Mouse (Mus musculus) ES-Bruce4 (cell line): ENCODE measurements around the gene Gsap. TPM values are rescaled to one million over a fixed set of nuclear protein-coding genes. Genes with fewer than 3 reads are reported as not detected.

Experiments
- H3K27ac ChIP-seq: 2 replicates; pipeline ENCODE4 v1.5.1; 2012; ENCODE audit warnings: low read length, inconsistent platforms; ENCODE audit not compliant: insufficient read depth
- H3K27me3 ChIP-seq: 2 replicates; pipeline ENCODE4 v1.6.1; 2012; ENCODE audit warnings: mild to moderate bottlenecking, low read length, inconsistent platforms; ENCODE audit not compliant: control insufficient read depth, poor library complexity, insufficient read depth, severe bottlenecking
- H3K36me3 ChIP-seq: 2 replicates; pipeline ENCODE4 v1.6.1; 2012; ENCODE audit warnings: inconsistent platforms, mild to moderate bottlenecking, low read length, moderate library complexity; ENCODE audit not compliant: control insufficient read depth, poor library complexity, insufficient read depth, severe bottlenecking
- H3K4me1 ChIP-seq: one replicate; pipeline ENCODE4 v1.8.1; 2011; ENCODE audit warnings: low read length; ENCODE audit not compliant: control insufficient read depth, insufficient read depth
- H3K4me3 ChIP-seq: 2 replicates; pipeline ENCODE4 v1.5.1; 2011; ENCODE audit warnings: low read depth, mild to moderate bottlenecking, low read length
- H3K9ac ChIP-seq: 2 replicates; pipeline ENCODE4 v1.6.1; 2012; ENCODE audit warnings: low read depth, mild to moderate bottlenecking, inconsistent platforms; ENCODE audit not compliant: poor library complexity, severe bottlenecking
- H3K9me3 ChIP-seq: replicated peaks from 2 replicates; pipeline ENCODE4 v1.6.1; 2012; ENCODE audit warnings: mild to moderate bottlenecking, low read length, inconsistent platforms; ENCODE audit not compliant: control insufficient read depth, poor library complexity, insufficient read depth, severe bottlenecking
- CTCF ChIP-seq: IDR thresholded peaks from one replicate; pipeline ENCODE4 v1.8.1; 2011; ENCODE audit warnings: low read depth, low read length
- EP300 ChIP-seq: IDR thresholded peaks from 2 replicates; pipeline ENCODE4 v1.6.1; 2011; ENCODE audit warnings: low read depth, low read length; ENCODE audit not compliant: insufficient read depth
- POLR2A ChIP-seq: IDR thresholded peaks from one replicate; pipeline ENCODE4 v1.8.1; 2011; ENCODE audit warnings: low read length; ENCODE audit not compliant: insufficient read depth
- polyA plus RNA-seq: library from polyadenylated mRNA; stranded (reverse); fragments of >200 nt; gene quantifications from 2 replicates; pipeline ENCODE4 v1.2.4, GENCODE M21; 2011; ENCODE audit warnings: low read depth; ENCODE audit not compliant: missing spikeins, insufficient read depth, insufficient read length

The Gsap gene
- polyA plus RNA-seq, 1 experiment, result 8.9 TPM

GRCm38 (mm10) chr5:21144506-21145169 lies 41.4 kb upstream of the Gsap start:
- H3K4me1 ChIP-seq, result no peaks in the 10 kb centered on the region
- no peak overlapping the region for H3K4me3 ChIP-seq
- no peaks in the 10 kb centered on the region for H3K9me3 ChIP-seq
- no peak overlapping the region for H3K27ac ChIP-seq
- TF ChIP-seq CTCF (no peak), POLR2A (no peak), EP300 (no peak)
- no peak overlapping the region for H3K9ac ChIP-seq
- H3K36me3 ChIP-seq, result no peaks in the 10 kb centered on the region
- no peaks in the 10 kb centered on the region for H3K27me3 ChIP-seq

GRCm38 (mm10) chr5:21148358-21148757 lies 37.7 kb upstream of the Gsap start:
- Histone ChIP-seq H3K4me3 (no peak overlapping the region), H3K9me3 (no peaks in the 10 kb centered on the region), H3K4me1 (no peaks in the 10 kb centered on the region), H3K27me3 (no peaks in the 10 kb centered on the region), H3K9ac (no peak overlapping the region), H3K27ac (no peak overlapping the region), H3K36me3 (no peaks in the 10 kb centered on the region)
- no peak for TF ChIP-seq CTCF
- TF ChIP-seq EP300, result no peak
- no peak for TF ChIP-seq POLR2A

DNA sequence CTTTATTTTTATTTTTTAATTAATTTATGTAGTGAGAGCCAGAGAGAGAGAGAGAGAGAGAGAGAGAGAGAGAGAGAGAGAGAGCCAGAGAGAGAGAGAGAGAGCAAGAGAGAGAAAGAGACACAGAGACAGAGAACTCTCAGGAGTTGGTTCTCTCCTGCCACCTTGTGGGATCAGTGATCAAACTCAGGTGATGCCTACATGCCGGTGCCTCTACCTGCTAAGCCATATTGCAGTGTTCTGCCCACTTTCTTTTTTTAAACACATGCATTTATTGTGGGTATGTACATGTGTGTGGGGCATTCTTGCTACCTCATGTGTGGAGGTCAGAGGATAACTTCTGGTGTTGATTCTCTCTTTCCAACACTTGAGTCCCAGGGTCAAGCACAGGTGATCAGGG lies 32.4 kb upstream of the Gsap start:
- H3K9ac ChIP-seq, result no peak overlapping the region
- no peak overlapping the region for H3K27ac ChIP-seq
- 0 out of 2 replicates have a peak, but pooled peaks cover 3% of the 10 kb centered on the region for H3K9me3 ChIP-seq
- no peak overlapping the region for H3K4me3 ChIP-seq
- H3K4me1 ChIP-seq, result no peaks in the 10 kb centered on the region
- no peaks in the 10 kb centered on the region for H3K36me3 ChIP-seq
- no peaks in the 10 kb centered on the region for H3K27me3 ChIP-seq
- TF ChIP-seq CTCF, result no peak
- no peak for TF ChIP-seq POLR2A
- TF ChIP-seq EP300, result no peak

GRCm38 (mm10) chr5:21156770-21157169 lies 29.3 kb upstream of the Gsap start:
- Histone ChIP-seq H3K4me3 (no peak overlapping the region), H3K36me3 (no peaks in the 10 kb centered on the region), H3K27me3 (no peaks in the 10 kb centered on the region)

DNA sequence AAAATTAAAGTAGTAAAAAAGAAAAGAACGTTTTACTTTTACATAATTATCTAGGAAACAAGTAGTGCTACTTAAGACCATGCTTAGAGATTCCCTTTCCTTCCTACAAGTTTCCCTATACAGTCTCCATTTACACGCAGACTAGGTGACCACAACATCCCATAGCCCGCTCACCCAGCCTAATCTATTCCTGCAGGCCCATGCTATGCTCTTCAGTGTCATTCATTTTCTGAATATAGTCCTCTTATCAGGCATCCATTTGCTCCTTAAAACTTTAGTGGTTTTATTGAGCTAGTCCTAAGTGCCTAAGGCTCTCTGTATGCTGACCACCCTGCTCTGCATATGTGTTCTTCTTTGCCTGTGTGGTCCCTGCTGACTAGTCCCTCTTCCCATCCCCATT lies 26.5 kb upstream of the Gsap start:
- H3K27me3 ChIP-seq, result no peaks in the 10 kb centered on the region
- H3K4me3 ChIP-seq, result no peak overlapping the region
- H3K9ac ChIP-seq, result no peak overlapping the region
- TF ChIP-seq POLR2A (no peak), CTCF (no peak), EP300 (no peak)
- 0 out of 2 replicates have a peak, but pooled peaks cover 3% of the 10 kb centered on the region for H3K9me3 ChIP-seq
- H3K36me3 ChIP-seq, result no peaks in the 10 kb centered on the region
- no peaks in the 10 kb centered on the region for H3K4me1 ChIP-seq
- no peak overlapping the region for H3K27ac ChIP-seq

More at GRCm38 (mm10) chr5:21156770-21157169, 29.3 kb upstream of the Gsap start:
- TF ChIP-seq POLR2A, result no peak
- no peak for TF ChIP-seq EP300
- H3K9me3 ChIP-seq, result 0 out of 2 replicates have a peak, but pooled peaks cover 3% of the 10 kb centered on the region
- no peaks in the 10 kb centered on the region for H3K4me1 ChIP-seq
- H3K27ac ChIP-seq, result no peak overlapping the region
- H3K9ac ChIP-seq, result no peak overlapping the region

GRCm38 (mm10) chr5:21160781-21161180 lies 25.3 kb upstream of the Gsap start:
- Histone ChIP-seq H3K27me3 (no peaks in the 10 kb centered on the region), H3K9ac (no peak overlapping the region), H3K27ac (no peak overlapping the region), H3K9me3 (0 out of 2 replicates have a peak, but pooled peaks cover 3% of the 10 kb centered on the region), H3K4me3 (no peak overlapping the region), H3K4me1 (no peaks in the 10 kb centered on the region), H3K36me3 (no peaks in the 10 kb centered on the region)
- TF ChIP-seq POLR2A, result no peak
- no peak for TF ChIP-seq CTCF
- no peak for TF ChIP-seq EP300
